Mouse (Mus musculus): ENCODE measurements around the gene D1Ertd622e.
A peak's percentile ranks its signal among the peaks of the same experiment; 100 is the strongest.

The D1Ertd622e gene

DNA sequence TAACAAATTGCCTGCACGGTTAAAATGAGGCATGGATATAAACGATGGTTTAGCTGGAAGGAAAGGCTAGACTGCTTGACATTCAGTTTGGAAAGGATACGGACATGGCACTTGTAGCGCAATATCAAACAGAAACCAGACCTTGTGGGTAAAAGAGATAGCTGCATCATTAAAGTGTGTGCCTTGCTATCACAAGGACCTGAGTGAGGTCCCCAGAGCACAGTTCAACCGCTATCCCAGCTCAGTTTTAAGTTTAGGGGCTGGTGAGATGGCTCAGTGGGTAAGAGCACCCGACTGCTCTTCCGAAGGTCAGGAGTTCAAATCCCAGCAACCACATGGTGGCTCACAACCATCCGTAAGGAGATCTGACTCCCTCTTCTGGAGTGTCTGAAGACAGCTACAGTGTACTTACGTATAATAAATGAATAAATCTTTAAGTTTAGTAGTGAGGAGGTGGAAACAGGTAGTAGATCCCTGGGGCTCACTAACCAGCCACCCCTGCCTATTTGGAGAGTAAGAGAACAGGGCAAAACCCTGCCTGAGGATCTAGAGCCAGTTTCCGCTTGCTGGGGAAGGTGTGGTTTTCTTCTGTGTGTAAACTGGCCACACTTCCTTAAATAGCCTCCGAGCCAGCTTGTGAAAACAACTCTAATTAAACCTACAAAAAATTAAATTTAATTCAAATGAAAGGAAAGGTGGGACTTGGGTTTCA lies 29.2 kb downstream of the D1Ertd622e start:
- no peak for DNase-seq

DNA sequence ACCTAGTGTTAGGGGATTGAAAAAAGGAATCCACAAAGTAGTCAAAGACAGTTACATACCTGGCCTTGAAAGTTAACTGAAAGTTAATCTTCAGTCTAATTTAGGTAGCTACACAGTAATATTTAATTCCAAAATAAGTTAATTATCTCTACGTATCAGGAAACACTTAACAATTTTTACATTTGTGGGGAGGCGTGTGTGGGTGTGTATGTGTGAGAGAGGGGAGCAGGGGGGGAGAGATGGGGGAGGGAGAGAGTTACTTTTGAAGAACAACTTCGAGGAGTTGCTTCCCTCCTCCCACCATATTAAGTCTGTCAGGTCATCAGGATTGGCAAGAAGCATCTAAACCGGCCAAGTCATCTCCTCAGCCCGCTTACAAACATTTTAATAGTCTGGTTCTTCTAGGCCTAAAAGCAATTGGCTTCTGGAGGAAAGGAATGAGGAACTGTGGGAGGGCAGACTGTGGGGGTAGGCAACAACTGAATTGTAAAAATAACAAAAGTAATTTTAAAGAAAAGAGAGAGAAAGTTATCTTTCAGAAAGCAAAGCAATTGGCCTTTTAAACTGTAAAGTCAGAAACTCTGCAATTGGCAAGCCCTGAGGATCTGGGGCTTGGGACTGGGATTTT lies 29.9 kb downstream of the D1Ertd622e start:
- no peak for DNase-seq

DNA sequence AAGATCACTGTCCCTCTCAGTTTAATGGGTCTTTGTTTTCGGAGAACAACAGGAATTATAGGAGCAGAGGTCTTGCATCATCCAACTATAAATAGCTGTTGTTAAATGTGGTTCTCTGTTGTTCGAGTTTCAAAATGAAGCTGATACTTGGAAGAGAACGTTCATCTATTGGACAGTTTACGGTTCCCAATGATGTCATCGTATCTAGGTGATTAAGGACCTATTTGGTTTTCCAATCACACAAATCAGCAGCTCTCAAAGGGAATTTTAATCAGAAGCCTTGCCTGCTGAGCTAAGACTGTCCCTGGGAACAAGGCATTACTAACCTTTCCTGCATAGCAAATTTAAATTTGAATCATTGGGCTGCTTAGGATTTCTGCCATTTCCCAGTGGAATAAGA lies 31.7 kb downstream of the D1Ertd622e start:
- no peak for DNase-seq

DNA sequence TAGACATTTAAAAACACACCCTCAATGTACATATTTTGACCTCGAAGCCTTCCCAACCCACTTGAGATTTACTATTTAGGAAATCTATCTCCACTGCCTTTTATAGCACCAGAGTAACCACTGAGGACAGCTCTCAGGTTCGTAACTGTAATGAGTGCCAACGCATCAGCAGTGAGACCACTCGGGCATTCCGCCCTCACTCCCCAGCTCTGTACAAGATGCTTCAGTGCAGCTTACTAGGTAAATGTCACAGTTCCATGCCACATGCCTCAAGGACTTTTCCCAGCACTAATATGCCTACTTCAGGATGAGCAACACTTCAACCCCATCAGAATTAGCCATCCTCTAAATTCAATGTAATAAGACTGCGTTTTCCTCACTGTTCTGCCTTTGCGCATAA lies 33.0 kb downstream of the D1Ertd622e start:
- DNase-seq: no peak

DNA sequence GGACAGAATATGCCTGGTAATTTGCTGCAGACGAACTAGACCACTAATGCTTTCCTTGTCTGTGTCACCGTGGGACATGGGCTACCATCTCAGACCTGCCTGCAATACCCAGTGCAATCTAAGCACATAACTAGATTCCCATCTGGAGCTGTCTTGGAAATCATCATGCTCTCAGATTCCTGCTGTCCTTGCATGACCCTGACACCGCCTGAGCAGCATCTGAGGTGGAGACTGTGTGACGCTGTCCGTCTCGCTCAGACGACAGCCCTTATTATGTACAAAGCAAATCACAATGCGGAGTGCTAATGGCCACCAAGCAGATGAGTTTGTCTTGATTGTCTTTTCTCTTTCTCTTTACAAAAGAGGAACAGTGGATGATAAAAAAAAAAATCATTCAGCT lies 33.9 kb downstream of the D1Ertd622e start:
- no peak for DNase-seq

DNA sequence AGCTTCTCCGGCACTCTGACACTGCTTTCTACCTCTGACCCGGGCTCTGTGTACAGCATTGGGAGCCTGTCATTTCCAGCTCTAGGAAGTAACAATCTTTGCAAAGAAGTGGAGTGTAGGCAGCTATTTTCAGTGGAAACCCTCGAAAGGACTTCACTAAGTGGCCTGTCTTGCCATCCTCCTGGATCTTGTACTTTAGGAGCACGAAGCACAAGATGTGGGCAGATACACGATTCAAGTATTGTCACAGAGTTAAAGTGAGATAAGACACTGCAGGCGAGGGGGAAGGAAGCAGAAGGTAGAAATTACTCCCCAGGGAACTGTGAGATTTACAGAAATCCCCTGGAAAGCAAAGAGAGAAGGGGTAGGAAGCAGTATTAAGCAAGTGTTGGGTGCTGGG lies 36.4 kb downstream of the D1Ertd622e start:
- no peak for DNase-seq

DNA sequence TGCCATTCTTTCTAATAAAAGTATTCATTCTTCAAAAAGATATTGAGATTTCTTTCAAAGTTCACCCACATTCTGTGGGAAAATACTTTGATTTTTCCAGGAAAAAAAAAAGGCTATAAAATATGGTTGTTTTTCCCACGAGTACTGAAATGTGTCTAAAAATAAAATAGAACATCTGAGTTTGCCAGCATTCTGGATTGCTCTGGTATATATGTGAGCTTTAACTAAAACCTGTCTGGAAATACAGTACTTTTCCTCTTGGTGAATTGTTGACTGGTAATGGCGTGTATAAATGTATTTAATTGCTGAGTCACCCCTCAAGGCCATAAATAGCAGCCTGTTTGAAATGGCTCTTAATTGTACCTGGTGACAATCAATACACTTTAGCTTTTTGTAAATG lies 37.5 kb downstream of the D1Ertd622e start:
- no peak for DNase-seq

DNA sequence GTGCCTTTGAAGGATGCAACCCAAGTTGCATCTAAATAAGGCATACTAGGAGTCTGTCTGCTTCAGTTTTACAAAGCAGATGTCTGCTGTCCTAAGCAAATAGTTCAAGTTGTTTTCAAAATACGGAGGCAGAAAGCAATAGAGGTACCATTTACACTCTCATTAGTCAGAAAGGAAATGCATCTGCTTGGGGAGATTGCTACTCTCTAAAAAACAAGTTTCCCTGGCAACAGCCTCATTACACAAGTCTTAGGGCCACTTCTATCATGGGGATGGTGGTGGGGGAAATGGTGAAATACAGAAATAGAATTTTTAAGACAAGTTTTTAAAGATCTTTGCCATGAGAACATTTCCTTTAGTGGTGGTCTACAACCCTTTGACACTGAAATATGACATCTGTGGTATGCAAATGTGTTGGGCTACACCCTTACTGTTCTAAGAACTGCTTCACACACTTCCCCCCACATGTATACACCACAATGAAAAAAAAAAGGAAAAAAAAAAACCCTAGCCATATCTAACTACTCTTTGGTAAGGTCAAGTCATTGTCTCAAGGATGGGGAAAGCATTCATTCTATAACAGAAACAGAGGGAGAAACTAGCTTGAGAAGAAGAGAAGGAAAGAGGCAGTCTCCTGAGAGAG lies 38.5 kb downstream of the D1Ertd622e start:
- DNase-seq: no peak

DNA sequence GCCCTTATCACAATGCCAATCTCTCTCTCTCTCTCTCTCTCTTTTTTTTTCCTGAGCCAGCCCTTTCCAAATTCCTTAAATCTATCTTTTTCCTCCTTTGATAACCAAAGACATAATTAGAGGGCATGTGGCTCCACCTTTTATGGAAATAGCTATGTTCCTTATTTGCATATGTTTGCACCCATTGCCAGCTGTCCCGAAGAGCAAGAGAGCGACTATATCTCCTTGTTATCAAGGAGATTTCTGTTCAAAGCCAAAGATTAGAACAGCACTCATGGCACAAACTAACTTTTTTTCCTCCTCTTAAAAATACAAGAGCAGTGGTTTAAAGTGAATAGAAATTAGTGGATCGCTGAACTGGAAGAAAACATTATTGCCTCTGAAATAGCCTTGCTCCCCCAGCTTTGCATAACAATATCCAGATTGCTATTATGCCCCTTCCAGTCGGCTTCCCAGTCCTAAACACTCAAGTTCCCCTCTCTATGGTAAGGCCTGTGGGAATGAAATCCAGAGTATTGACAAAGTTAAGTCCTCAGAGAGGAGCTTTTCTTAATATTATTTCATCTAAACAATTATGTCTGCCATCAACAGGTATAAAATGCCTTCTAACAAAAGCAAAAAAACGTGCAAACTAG lies 39.2 kb downstream of the D1Ertd622e start:
- DNase-seq: no peak

DNA sequence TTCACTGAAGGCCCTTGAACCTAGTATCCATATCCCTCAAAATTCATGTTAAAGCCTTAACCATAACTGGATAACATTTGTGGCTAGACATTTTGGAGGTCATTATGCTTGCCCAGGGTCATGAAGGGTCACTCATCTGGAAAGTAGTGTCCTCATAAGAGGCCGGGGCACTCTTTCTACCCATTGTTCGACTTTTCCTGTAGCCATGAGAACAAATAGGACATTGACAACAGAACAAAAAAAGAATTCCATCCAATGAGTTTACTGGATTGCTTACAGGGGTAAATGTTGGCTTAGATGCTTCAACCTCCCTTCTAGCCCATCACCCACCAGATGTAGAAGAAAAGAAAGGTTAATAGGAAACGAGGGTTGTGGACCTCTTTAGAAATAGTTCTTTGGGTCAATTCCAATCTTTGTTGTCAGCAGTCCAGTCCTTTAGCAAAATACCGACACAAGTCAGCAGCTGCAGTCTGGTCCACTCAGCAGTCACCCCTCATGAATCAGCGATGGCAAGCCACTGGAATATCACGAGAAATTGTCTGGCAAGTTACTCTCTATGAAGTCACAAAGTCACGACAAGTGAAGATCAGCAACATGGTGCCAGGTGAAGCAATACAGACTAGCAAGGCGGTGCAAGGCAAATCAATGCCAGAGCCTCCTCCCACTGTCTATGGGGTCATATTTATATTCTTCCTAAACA lies 42.1 kb downstream of the D1Ertd622e start:
- no peak for DNase-seq

DNA sequence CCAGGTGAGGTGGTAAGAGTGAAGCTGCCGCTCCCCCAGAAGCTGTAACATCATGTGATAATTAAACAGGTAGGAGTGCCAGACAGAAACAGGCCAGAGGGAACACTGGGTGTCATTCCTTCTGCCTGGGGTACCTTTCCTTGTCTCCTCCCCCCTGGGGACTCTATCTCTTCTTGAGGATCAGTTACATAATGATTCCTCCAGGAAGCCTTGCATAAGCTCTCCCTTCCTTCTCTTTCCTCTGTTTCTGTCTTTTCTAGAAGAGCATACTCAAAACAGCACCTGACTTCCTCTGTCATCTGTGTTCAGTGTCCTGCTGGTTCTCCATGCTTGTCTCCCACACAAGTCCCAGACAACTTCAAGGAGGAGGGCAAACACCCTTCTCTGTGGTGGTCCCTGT lies 46.3 kb downstream of the D1Ertd622e start:
- no peak for DNase-seq

DNA sequence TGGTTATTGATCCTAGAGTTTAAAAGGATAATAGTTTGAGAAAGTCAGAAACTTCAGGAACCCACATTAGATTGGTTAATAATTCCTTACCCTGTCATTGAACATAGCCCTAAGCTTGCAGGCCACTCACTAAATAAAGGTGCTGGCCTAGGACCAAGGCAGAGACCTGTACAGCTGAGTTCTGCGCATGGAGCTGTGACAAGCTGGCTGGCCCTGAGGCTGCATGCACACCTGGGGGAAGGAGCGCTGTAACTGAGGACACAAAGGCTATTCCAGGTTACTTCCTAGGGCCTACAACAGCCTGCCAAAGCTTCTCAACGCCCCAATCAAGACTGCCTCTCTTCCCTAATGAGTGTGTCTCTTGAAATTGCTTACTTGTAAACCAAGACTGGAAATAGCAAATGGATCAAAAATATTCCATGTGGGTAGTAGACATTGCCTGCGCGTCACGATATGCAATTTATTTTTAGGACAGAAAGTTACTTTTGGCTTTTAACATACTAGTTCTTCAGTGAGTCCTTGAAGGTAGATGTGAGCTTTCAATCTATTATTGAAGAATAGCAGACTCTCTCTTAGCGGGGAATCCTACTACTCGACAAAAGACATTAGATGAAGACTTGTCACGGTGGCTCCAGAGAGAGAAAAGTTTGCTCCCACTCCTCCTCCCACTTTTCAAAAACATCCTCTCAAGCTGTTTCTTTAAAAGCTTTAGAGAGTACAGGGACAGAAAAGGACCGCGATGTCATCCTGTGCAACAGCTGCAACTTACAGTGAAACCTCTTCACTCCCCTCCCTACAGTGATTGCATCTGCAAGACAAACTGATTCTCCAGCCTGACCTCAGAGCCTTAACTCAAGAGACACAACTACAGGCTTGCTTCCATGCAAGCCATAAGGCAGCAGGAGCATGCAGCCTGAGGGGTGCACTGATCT lies 47.1 kb downstream of the D1Ertd622e start:
- DNase-seq: no peak

DNA sequence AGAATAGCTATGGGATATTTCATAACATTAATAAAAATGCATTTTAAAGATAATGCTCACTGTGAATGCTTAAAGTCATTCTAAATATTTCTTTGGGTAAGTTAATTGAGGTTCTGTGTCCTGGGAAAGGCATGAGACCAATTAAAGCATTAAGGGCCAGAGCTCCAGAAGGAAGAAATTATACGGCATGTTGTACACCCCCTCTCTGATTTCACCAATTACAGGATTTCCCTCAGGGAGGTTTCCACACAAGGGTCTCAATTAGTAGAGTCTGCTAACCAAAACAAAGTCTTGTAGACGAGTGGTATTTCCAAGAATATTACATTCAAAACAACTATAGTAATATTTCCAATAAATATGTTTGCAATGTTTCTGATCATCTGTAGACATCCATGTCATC lies 50.1 kb downstream of the D1Ertd622e start:
- no peak for DNase-seq

DNA sequence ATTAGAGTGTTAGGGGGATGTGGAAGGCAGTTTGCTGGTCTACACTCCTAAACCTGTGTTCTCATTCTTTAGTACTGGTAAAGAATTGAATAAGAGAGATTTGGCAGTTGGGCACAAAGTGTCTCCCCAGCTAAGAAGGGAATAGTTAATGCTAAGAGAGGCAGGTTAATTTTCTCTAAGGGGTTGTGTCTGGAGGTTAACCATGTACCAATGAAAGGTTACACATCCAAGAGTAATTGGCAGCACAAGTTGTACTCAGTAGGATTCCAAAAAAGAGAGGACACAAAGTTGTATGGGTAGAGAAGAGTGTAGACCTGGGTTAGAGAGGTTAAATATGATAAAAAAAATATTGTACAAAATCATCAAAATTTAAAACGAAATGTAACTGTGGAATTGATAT lies 58.5 kb downstream of the D1Ertd622e start:
- DNase-seq: no peak

DNA sequence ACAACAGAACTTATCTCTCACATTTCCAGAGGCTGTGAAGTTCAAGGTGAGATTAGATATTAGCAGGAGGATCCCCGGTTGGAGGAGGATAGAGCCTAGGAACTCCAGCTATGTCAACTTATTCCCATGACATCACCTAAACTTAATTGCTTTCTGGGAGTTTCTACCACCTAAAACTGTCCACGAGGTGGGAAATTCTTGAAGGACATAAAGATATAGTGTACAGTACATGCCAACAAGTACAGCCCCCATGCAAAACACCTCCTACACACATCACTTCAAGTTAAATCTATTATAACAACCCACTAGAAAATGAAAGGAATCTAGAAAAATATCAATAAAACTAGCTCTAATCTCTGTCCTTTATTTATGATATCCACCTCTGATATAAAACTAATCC lies 61.5 kb downstream of the D1Ertd622e start:
- no peak for DNase-seq

DNA sequence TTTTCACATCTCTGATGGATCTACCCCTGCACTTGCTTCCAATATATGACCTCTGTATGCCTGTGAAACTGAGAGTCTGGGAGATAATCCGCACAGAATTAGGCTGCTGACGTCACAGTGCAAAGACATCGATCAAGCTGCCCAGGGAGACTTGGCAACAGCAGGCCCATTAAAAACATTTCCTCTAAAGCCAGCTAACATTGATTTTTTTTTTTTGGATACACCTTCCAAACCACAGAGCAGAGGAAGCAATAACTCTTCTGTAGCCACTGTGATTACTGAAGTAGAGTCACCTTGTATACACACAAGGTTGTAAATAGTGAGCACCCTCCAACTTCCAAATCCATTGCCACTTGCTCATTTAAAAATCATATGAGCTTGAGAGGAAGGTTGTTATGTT lies 62.8 kb downstream of the D1Ertd622e start:
- no peak for DNase-seq

DNA sequence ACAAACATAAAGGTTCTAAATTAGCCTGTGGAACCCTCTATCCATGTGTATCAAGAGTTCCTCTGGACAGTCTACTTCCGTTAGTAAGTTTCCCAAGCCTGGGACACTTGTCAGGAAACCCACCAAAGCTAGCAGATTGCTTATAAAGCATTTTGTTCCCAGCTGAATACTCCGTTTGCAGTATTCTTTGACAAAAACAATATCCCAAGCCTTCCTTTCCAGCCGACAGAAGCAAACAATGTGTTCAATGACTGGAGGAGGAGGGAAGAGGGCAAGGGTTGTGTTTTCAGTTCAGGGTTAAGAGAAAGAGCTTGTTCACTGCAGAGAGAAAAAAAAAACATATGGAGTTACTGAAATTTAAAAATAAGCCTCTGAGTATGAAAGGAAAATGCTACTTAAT lies 73.3 kb downstream of the D1Ertd622e start:
- no peak for DNase-seq

DNA sequence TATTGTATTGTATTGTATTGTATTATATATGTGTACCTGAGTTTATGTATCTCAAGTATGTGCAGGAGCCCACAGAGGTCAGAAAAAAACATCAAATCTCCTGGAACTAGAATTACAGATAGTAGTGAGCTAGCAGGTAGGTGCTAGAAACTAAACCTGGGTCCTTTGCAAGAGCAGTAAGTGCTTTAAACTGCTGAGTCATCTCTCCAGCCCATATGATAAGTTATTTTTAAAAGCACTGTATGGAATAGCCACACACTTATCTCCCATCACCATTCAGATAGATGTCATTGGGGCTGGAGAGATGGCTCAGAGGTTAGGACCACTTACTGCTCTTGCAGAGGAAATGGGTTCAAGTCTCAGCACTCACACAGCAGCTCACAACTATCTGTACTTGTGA lies 76.8 kb downstream of the D1Ertd622e start:
- DNase-seq: no peak

DNA sequence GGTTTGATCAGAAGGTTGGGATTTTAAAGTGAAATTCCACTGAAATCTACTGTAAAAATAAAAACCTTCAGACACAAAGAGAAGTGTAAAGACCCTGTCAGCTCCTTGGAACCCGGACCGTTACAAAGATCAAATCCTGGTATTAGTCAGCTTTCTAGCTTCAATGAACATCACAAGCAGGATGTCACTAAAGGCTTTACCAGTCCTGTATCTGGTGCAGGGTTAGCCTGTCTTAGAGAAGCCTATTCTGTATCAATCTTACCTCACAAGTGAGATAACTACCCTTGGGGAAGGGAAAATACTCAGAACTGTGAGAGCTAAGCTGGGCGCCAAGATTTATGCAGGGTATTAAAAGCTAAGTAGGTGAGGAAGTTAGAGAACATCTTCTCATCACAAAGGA lies 77.7 kb downstream of the D1Ertd622e start:
- no peak for DNase-seq

DNA sequence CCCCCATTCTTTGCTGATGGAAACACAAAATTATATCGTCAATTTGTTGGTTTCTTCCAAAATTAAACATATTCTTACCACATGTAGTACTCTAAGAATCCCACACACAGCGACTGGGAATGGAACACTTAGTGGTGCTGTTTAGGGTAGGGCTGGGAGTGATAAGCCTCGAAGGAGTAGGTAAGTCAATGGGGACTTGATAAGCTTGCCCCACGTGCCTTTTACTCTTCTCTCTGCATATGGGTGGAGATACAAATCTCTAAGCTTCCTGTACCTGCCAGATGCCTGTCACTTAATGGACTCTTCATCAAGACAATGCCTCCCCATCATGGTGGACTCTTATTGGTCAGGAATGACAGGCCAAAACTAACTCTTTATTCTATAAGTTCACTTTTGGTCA lies 78.8 kb downstream of the D1Ertd622e start:
- no peak for DNase-seq

DNA sequence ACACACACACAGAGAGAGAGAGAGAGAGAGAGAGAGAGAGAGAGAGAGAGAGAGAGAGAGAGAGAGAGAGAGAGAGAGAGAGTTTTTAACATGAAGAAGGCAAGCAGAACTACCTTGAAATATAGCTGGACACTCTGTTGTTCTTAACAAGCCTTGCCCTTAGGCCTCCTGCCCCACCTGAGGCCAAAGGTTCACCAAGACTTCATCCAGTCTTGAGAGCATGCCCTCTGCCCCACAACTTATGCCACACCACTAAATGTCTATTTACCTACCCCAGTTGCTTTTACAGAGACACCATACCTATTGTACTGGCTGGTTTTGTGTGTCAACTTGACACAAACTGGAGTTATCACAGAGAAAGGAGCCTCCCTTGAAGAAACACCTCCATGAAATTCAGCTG lies 81.2 kb downstream of the D1Ertd622e start:
- DNase-seq: peak; percentile 56

DNA sequence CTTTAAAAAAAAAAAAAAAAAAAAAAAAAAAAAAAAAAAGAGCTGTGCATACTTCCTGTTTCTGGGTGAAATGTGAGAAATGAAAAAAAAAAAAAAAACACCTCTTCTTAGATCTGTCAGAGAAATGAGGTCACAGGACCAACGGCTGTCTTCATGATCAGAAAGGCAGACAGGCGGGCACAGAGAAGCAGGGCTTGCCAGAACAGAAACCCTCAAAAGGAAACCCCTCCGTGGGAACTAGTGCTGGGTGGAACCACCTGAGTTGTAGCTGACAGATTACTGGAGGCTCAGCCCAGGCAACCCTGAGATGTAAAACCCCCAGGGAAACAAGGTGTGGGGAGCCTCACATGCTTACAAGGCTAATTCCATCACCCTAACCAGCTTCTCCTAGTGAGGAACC lies 81.6 kb downstream of the D1Ertd622e start:
- peak; percentile 85 for DNase-seq
